Mouse (Mus musculus) forebrain, embryonic 10.5 days (tissue): Measurements from ENCODE around the gene Dscam. TPM values are rescaled to one million over a fixed set of nuclear protein-coding genes. Genes with fewer than 3 reads are reported as not detected.

Experiments
- DNase-seq: peaks from one replicate; pipeline ENCODE4 v3.0.0-alpha.2; 2017; ENCODE audit warnings: low spot score; ENCODE audit errors: extremely low spot score
- H3K27ac ChIP-seq: fragments of 300-500 bp; sonication (generic); 2 replicates; pipeline ENCODE4 v1.5.1; 2016; ENCODE audit warnings: mild to moderate bottlenecking
- H3K27me3 ChIP-seq: fragments of 300-500 bp; sonication (generic); 2 replicates; pipeline ENCODE4 v1.6.1; 2016; ENCODE audit warnings: mild to moderate bottlenecking; ENCODE audit not compliant: poor library complexity, severe bottlenecking
- H3K36me3 ChIP-seq: fragments of 300-500 bp; sonication (generic); replicated peaks from 2 replicates; pipeline ENCODE4 v1.6.1; 2016; ENCODE audit warnings: mild to moderate bottlenecking, moderate library complexity
- H3K4me1 ChIP-seq: fragments of 300-500 bp; sonication (generic); 2 replicates; pipeline ENCODE4 v1.6.1; 2016
- H3K4me3 ChIP-seq: fragments of 300-500 bp; sonication (generic); 2 replicates; pipeline ENCODE4 v1.5.1; 2016; ENCODE audit warnings: mild to moderate bottlenecking, moderate library complexity
- H3K9me3 ChIP-seq: fragments of 300-500 bp; sonication (generic); 2 replicates; pipeline ENCODE4 v1.6.1; 2016; ENCODE audit warnings: mild to moderate bottlenecking, moderate library complexity
- WGBS: fragments of 180-500 bp; shearing (Covaris S2); methylation state at CpG from one replicate; pipeline ENCODE4 v1.1.7; 2016; 5-methylcytosine and 5-hydroxymethylcytosine counted together
- polyA plus RNA-seq: library from polyadenylated mRNA; unstranded; fragments of >200 nt; fragmentation: Nextera tagmentation; extraction: Ambion mirVana; gene quantifications from 2 replicates; pipeline ENCODE4 v1.2.1, GENCODE M21; 2016

Dscam gene
- polyA plus RNA-seq, 1 experiment from 2014 or later: 0.21 TPM

- H3K27me3 ChIP-seq: no peaks in the 10 kb centered on the region
- DNase-seq: no peak
- H3K4me3 ChIP-seq: no peak overlapping the region
- WGBS: 90% methylated on average over 1 of the region's 1 CpGs
- no peaks in the 10 kb centered on the region for H3K9me3 ChIP-seq
- H3K4me1 ChIP-seq: no peaks in the 10 kb centered on the region
- H3K27ac ChIP-seq: no peak overlapping the region
- no peaks in the 10 kb centered on the region for H3K36me3 ChIP-seq
Observed at GRCm38 (mm10) chr16:96806298-96806697, 364.3 kb downstream of the Dscam start.

GRCm38 (mm10) chr16:96802636-96803035 is 367.9 kb downstream of the Dscam start:
- no peak for DNase-seq
- H3K27me3 ChIP-seq: no peaks in the 10 kb centered on the region
- H3K36me3 ChIP-seq: no peaks in the 10 kb centered on the region
- H3K27ac ChIP-seq: no peak overlapping the region
- 95% methylated on average over 2 of the region's 2 CpGs for WGBS
- no peaks in the 10 kb centered on the region for H3K9me3 ChIP-seq
- H3K4me3 ChIP-seq: no peak overlapping the region
- no peaks in the 10 kb centered on the region for H3K4me1 ChIP-seq

DNA sequence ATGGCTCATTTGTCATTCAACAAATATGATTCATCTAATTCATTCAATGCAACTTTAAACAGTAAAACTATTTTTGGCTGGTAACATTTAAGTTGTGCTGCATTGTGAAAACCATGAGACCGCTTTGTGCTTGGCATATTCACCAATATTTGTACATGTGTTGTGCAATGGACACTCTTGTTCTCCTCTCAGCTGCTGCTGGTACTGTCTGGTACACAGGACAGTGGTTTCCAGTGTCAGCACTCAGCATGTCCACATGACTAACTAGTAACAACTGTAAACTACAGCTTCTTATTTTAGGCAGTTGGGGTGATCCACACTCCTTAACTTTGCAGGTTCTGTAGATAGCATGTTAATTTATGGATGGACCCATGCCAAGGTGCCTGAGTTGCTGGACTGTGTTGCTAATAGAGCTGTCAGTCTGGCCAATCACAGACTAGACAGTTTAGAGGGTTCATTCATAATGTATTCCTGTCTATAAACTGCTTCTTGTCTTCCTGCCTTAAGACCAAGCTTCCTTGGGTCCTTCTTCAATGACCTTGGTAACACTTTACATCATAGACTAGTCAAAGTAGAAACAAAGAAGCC is 368.8 kb downstream of the Dscam start:
- DNase-seq: no peak
- H3K4me3 ChIP-seq: no peak overlapping the region
- no peaks in the 10 kb centered on the region for H3K4me1 ChIP-seq
- no peak overlapping the region for H3K27ac ChIP-seq
- H3K27me3 ChIP-seq: no peaks in the 10 kb centered on the region
- H3K9me3 ChIP-seq: no peaks in the 10 kb centered on the region
- H3K36me3 ChIP-seq: no peaks in the 10 kb centered on the region
- WGBS: 84% methylated on average over 1 of the region's 1 CpGs

GRCm38 (mm10) chr16:96795431-96795830 is 375.1 kb downstream of the Dscam start:
- Histone ChIP-seq H3K9me3 (no peaks in the 10 kb centered on the region), H3K36me3 (no peaks in the 10 kb centered on the region), H3K27ac (no peak overlapping the region), H3K4me3 (no peak overlapping the region), H3K27me3 (no peaks in the 10 kb centered on the region), H3K4me1 (no peaks in the 10 kb centered on the region)
- 56% methylated on average over 2 of the region's 2 CpGs for WGBS
- no peak for DNase-seq

- Histone ChIP-seq H3K4me3 (no peak overlapping the region), H3K9me3 (no peaks in the 10 kb centered on the region), H3K27ac (no peak overlapping the region), H3K4me1 (0 out of 2 replicates have a peak, but pooled peaks cover 4% of the 10 kb centered on the region), H3K27me3 (no peaks in the 10 kb centered on the region), H3K36me3 (no peaks in the 10 kb centered on the region)
- WGBS: 89% methylated on average over 2 of the region's 2 CpGs
- DNase-seq: no peak
Observed at GRCm38 (mm10) chr16:96791307-96791706, 379.2 kb downstream of the Dscam start.

- Histone ChIP-seq H3K4me1 (0 out of 2 replicates have a peak, but pooled peaks cover 4% of the 10 kb centered on the region), H3K27me3 (no peaks in the 10 kb centered on the region), H3K4me3 (no peak overlapping the region), H3K36me3 (no peaks in the 10 kb centered on the region), H3K9me3 (no peaks in the 10 kb centered on the region), H3K27ac (no peak overlapping the region)
- 78% methylated on average over 5 of the region's 5 CpGs for WGBS
- DNase-seq: no peak
Observed at GRCm38 (mm10) chr16:96788286-96788685, 382.3 kb downstream of the Dscam start.

GRCm38 (mm10) chr16:96779021-96779420 is 391.5 kb downstream of the Dscam start:
- H3K27ac ChIP-seq: peak overlapping the region; percentile 41; the same call in 1 of the 2 replicates
- WGBS: 61% methylated on average over 5 of the region's 5 CpGs
- DNase-seq: no peak
- no peak overlapping the region for H3K4me3 ChIP-seq
- H3K9me3 ChIP-seq: no peaks in the 10 kb centered on the region
- H3K4me1 ChIP-seq: peaks cover 5% of the 10 kb centered on the region
- no peaks in the 10 kb centered on the region for H3K27me3 ChIP-seq
- H3K36me3 ChIP-seq: no peaks in the 10 kb centered on the region

GRCm38 (mm10) chr16:96774245-96774644 is 396.3 kb downstream of the Dscam start:
- H3K36me3 ChIP-seq: no peaks in the 10 kb centered on the region
- no peaks in the 10 kb centered on the region for H3K27me3 ChIP-seq
- no peak for DNase-seq
- H3K9me3 ChIP-seq: no peaks in the 10 kb centered on the region
- H3K27ac ChIP-seq: no peak overlapping the region
- no peak overlapping the region for H3K4me3 ChIP-seq
- peaks cover 3% of the 10 kb centered on the region for H3K4me1 ChIP-seq
- 90% methylated on average over 1 of the region's 1 CpGs for WGBS

GRCm38 (mm10) chr16:96767985-96768384 is 402.6 kb downstream of the Dscam start:
- WGBS: 81% methylated on average over 3 of the region's 3 CpGs
- H3K4me1 ChIP-seq: no peaks in the 10 kb centered on the region
- no peak overlapping the region for H3K27ac ChIP-seq

GRCm38 (mm10) chr16:96767508-96767907 is 403.0 kb downstream of the Dscam start:
- 34% methylated on average over 4 of the region's 4 CpGs for WGBS
- Histone ChIP-seq H3K36me3 (no peaks in the 10 kb centered on the region), H3K27me3 (no peaks in the 10 kb centered on the region), H3K4me3 (no peak overlapping the region), H3K9me3 (no peaks in the 10 kb centered on the region), H3K4me1 (no peaks in the 10 kb centered on the region), H3K27ac (no peak overlapping the region)
- DNase-seq: no peak

More at GRCm38 (mm10) chr16:96767985-96768384, 402.6 kb downstream of the Dscam start:
- no peak for DNase-seq
- no peaks in the 10 kb centered on the region for H3K9me3 ChIP-seq
- H3K4me3 ChIP-seq: no peak overlapping the region
- H3K36me3 ChIP-seq: no peaks in the 10 kb centered on the region
- H3K27me3 ChIP-seq: no peaks in the 10 kb centered on the region

- no peak overlapping the region for H3K27ac ChIP-seq
- no peak for DNase-seq
Observed at GRCm38 (mm10) chr16:96761225-96761624, 409.3 kb downstream of the Dscam start.

DNA sequence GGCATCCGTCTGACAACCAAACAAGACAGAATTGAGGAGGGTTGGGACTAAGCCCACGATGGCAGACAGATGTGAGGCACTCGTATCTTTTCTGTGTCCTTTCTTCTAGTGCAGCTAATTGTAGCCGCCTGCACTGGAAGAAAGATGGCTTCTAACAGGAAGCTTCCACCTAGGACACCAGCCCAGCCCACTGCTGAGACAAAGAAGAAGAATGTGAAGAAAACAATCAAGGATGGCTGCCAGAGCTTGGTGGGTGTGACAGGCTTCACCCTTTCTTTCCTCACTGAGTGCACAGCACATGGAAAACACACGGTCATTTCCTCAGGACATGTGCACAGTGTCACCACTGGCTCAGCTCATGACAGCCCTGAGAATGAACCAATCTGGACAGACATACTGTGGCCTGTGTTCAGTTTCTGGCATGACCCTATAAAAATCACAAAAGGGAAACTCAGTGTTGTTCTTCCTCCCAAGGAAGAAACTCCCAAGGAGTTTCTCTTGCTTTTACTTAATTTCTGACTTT is 411.4 kb downstream of the Dscam start:
- WGBS: 69% methylated on average over 5 of the region's 5 CpGs
- no peak overlapping the region for H3K27ac ChIP-seq
- no peaks in the 10 kb centered on the region for H3K9me3 ChIP-seq
- peaks cover 29% of the 10 kb centered on the region for H3K27me3 ChIP-seq
- H3K4me3 ChIP-seq: no peak overlapping the region
- H3K36me3 ChIP-seq: no peaks in the 10 kb centered on the region
- H3K4me1 ChIP-seq: peaks cover 35% of the 10 kb centered on the region
- no peak for DNase-seq

More at GRCm38 (mm10) chr16:96761225-96761624, 409.3 kb downstream of the Dscam start:
- H3K4me3 ChIP-seq: no peak overlapping the region
- WGBS: 48% methylated on average over 12 of the region's 12 CpGs
- H3K36me3 ChIP-seq: no peaks in the 10 kb centered on the region
- H3K4me1 ChIP-seq: peaks cover 35% of the 10 kb centered on the region
- H3K9me3 ChIP-seq: no peaks in the 10 kb centered on the region
- H3K27me3 ChIP-seq: peaks cover 29% of the 10 kb centered on the region

- WGBS: 41% methylated on average over 3 of the region's 3 CpGs
- Histone ChIP-seq H3K27ac (no peak overlapping the region), H3K27me3 (peaks cover 29% of the 10 kb centered on the region), H3K36me3 (no peaks in the 10 kb centered on the region), H3K4me1 (peaks cover 35% of the 10 kb centered on the region), H3K4me3 (no peak overlapping the region), H3K9me3 (no peaks in the 10 kb centered on the region)
- no peak for DNase-seq
Observed at GRCm38 (mm10) chr16:96758381-96758780, 412.2 kb downstream of the Dscam start.
